Mouse (Mus musculus) midbrain, embryonic 14.5 days (tissue): ENCODE data around the gene Hsd17b12. TPM values are rescaled to one million over a fixed set of nuclear protein-coding genes. Genes with fewer than 3 reads are reported as not detected.

Experiments used
- ATAC-seq: fragments of 200-750 bp; cut with Nextera tagmentation; 2 replicates; pipeline ENCODE4 v1.8.0; 2017; ENCODE audit warnings: moderate number of reproducible peaks, moderate library complexity; ENCODE audit not compliant: low FRiP score, low TSS enrichment
- DNase-seq: peaks from one replicate; pipeline ENCODE4 v3.0.0-alpha.2; 2015
- H3K27ac ChIP-seq: fragments of 300-500 bp; sonication (generic); replicated peaks from 2 replicates; pipeline ENCODE4 v1.5.1; 2014; ENCODE audit warnings: mild to moderate bottlenecking, low read depth, low read length, moderate library complexity
- H3K27me3 ChIP-seq: fragments of 300-500 bp; sonication (generic); 2 replicates; pipeline ENCODE4 v1.6.1; 2014; ENCODE audit warnings: low read length, control low read depth, mixed read lengths; ENCODE audit not compliant: control insufficient read depth, insufficient read depth
- H3K36me3 ChIP-seq: fragments of 300-500 bp; sonication (generic); 2 replicates; pipeline ENCODE4 v1.6.1; 2014; ENCODE audit warnings: low read length, control low read depth; ENCODE audit not compliant: control insufficient read depth, insufficient read depth
- H3K4me1 ChIP-seq: fragments of 300-500 bp; sonication (generic); 2 replicates; pipeline ENCODE4 v1.6.1; 2014; ENCODE audit warnings: mild to moderate bottlenecking, antibody characterized with exemption, low read length, control low read depth; ENCODE audit not compliant: control insufficient read depth, insufficient read depth
- H3K4me2 ChIP-seq: fragments of 300-500 bp; sonication (generic); 2 replicates; pipeline ENCODE4 v1.6.1; 2014; ENCODE audit warnings: mild to moderate bottlenecking, low read length, moderate library complexity
- H3K4me3 ChIP-seq: fragments of 300-500 bp; sonication (generic); replicated peaks from 2 replicates; pipeline ENCODE4 v1.5.1; 2014; ENCODE audit warnings: low read depth, low read length
- H3K9ac ChIP-seq: fragments of 300-500 bp; sonication (generic); replicated peaks from 2 replicates; pipeline ENCODE4 v1.6.1; 2014; ENCODE audit warnings: mild to moderate bottlenecking, low read length, moderate library complexity
- H3K9me3 ChIP-seq: fragments of 300-500 bp; sonication (generic); 2 replicates; pipeline ENCODE4 v1.6.1; 2016; ENCODE audit warnings: low read length, control low read depth, mixed read lengths; ENCODE audit not compliant: control insufficient read depth
- WGBS: fragments of 180-500 bp; shearing (Covaris S2); extraction: QIAGEN DNeasy Blood & Tissue Kit; methylation state at CpG from one replicate; pipeline ENCODE4 v1.1.7; 2014; 5-methylcytosine and 5-hydroxymethylcytosine counted together
- polyA plus RNA-seq: library from polyadenylated mRNA; unstranded; fragments of >200 nt; fragmentation: Nextera tagmentation; extraction: Ambion mirVana; gene quantifications from 2 replicates; pipeline ENCODE4 v1.2.1, GENCODE M21; 2014

Gene Hsd17b12
- polyA plus RNA-seq, 1 experiment from 2014 or later, result 145 TPM

DNA sequence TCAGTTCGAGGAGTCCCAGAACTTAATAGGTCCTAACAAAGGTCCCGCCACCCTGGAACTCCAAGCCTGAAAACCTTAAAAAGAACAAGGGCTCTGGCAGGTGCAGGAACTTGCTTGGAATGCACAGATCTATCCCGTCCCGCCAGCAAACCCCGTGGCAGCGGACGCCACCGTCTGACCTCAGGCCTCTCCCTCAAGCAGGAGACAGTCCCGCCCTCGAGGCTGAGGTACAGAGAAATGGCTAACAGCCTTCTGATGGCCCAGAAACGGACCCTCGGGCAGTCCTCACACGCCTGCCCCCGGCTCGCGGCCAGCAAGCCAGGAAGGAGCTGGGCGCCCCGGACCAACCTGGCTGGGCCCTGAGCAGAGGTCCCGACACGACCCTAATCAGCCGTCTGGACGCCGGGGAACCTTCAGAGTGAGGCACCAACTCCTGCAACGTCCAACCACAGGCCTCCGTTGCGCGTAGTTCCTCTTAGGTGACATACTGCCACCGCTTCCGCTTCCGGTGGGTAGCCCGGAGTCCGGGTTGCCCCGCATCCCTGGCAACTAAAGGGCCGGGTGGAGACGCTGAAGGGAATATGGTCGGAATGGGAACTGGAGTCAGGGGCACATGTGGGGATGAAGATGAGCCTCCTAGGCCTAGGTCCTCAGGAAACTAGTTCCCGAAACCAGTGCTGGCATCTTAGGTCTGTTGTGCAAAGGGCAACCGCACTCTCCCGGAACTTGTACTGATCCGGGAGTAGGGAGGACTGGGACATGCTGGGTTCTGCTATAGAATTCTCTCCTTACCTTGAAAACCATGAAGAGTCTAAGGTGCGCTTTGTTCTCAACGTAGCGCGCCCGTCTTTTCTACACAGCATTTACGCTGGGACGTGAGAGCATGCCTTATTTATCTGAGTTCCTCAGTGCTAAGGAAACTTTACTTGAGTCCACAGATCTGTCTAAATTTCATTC lies 147.2 kb downstream of the Hsd17b12 start, which contains the start of gene Alkbh3:
TSS of gene Alkbh3 (minus strand) at position 473 of the 957 bp plus-strand sequence.
- WGBS, result 5% methylated on average over 47 of the region's 47 CpGs
- Histone ChIP-seq H3K4me1 (peaks cover 7% of the 10 kb centered on the region), H3K4me3 (peak within 1 kb of the TSS; percentile 75), H3K9ac (peak within 1 kb of the TSS; percentile 78), H3K27me3 (no peaks in the 10 kb centered on the region), H3K36me3 (peaks cover 29% of the 10 kb centered on the region), H3K4me2 (peak within 1 kb of the TSS; percentile 62), H3K9me3 (no peaks in the 10 kb centered on the region), H3K27ac (0 out of 2 replicates have a peak within 1 kb of the TSS, but pooled peaks have one; percentile 42)
- ATAC-seq, result peak; percentile 99
- peak; percentile 97 for DNase-seq

- Histone ChIP-seq H3K4me2 (no peak overlapping the region), H3K4me3 (no peak overlapping the region), H3K9me3 (no peaks in the 10 kb centered on the region), H3K4me1 (no peaks in the 10 kb centered on the region), H3K9ac (no peak overlapping the region), H3K27ac (no peak overlapping the region), H3K27me3 (no peaks in the 10 kb centered on the region), H3K36me3 (peaks cover 88% of the 10 kb centered on the region)
- ATAC-seq, result 0 out of 2 replicates have a peak, but pooled peaks have one; percentile 48
- DNase-seq, result peak; percentile 93
- WGBS, result 3% methylated on average over 2 of the region's 2 CpGs
Measured at GRCm38 (mm10) chr2:94002331-94002730, 155.4 kb downstream of the Hsd17b12 start.

GRCm38 (mm10) chr2:94001918-94002317 lies 155.8 kb downstream of the Hsd17b12 start:
- peaks cover 88% of the 10 kb centered on the region for H3K36me3 ChIP-seq
- 86% methylated on average over 4 of the region's 4 CpGs for WGBS
- no peak for ATAC-seq

DNA sequence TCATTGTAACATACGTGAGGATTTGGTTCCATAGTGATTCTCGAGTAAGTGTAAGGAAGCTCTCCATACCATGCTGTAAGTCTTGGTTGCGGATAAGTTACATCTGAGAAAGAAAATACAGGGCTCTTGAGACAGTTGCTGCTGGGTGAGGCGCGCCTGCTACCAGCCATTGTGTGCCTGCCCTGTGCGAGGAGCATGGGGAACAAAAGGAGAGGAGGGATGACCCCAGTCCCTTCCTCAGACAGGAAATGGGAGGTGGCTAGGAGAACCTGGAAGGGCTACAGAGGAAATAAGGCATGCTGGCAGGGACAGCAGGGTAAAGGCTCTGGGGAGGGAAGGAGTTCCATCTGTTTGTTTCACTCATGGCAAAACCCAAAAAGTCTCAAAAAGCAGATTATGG lies 156.4 kb downstream of the Hsd17b12 start:
- H3K9ac ChIP-seq, result no peak overlapping the region
- no peak overlapping the region for H3K4me2 ChIP-seq
- H3K36me3 ChIP-seq, result peaks cover 88% of the 10 kb centered on the region
- ATAC-seq (no peak), DNase-seq (no peak)
- H3K9me3 ChIP-seq, result no peaks in the 10 kb centered on the region
- no peak overlapping the region for H3K27ac ChIP-seq
- no peak overlapping the region for H3K4me3 ChIP-seq
- no peaks in the 10 kb centered on the region for H3K27me3 ChIP-seq
- no peaks in the 10 kb centered on the region for H3K4me1 ChIP-seq
- 94% methylated on average over 6 of the region's 6 CpGs for WGBS

More at GRCm38 (mm10) chr2:94001918-94002317, 155.8 kb downstream of the Hsd17b12 start:
- no peaks in the 10 kb centered on the region for H3K9me3 ChIP-seq
- H3K9ac ChIP-seq, result no peak overlapping the region
- H3K27ac ChIP-seq, result no peak overlapping the region
- DNase-seq, result no peak
- no peaks in the 10 kb centered on the region for H3K27me3 ChIP-seq
- no peak overlapping the region for H3K4me2 ChIP-seq
- no peak overlapping the region for H3K4me3 ChIP-seq
- no peaks in the 10 kb centered on the region for H3K4me1 ChIP-seq

DNA sequence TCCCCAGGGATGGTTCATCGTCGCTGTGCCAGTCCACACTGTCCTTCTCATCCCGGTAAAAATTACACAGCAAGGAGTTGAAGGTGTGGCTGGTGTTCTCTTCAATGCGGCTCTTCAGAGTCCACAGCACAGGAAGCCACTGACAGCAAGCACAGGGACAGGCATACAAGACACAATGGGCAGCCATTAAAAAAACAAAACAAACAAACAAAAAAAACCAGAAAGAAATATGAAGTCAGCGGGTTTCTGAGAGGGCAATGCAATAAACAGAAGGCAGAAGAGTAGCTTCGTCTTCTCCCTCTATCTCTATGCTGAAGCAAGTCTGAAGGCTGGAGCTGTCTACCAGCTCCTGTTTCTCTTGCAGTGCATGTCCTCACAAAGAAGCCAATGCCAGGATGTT lies 161.5 kb downstream of the Hsd17b12 start, which contains the start of gene Gm27027:
TSS of gene Gm27027 (minus strand) at position 101 of the 400 bp plus-strand sequence.
- Histone ChIP-seq H3K9me3 (no peaks in the 10 kb centered on the region), H3K9ac (no peak within 1 kb of the TSS), H3K27me3 (no peaks in the 10 kb centered on the region), H3K4me3 (no peak within 1 kb of the TSS), H3K4me2 (no peak within 1 kb of the TSS), H3K36me3 (peaks cover 89% of the 10 kb centered on the region), H3K4me1 (0 out of 2 replicates have a peak, but pooled peaks cover 3% of the 10 kb centered on the region), H3K27ac (no peak within 1 kb of the TSS)
- ATAC-seq (no peak), DNase-seq (no peak)
- 94% methylated on average over 6 of the region's 6 CpGs for WGBS

- no peak for DNase-seq
- Histone ChIP-seq H3K4me2 (no peak overlapping the region), H3K4me3 (no peak overlapping the region), H3K27me3 (no peaks in the 10 kb centered on the region), H3K36me3 (peaks cover 87% of the 10 kb centered on the region), H3K27ac (peak overlapping the region; percentile 33; the same call in 1 of the 2 replicates), H3K4me1 (0 out of 2 replicates have a peak, but pooled peaks cover 3% of the 10 kb centered on the region), H3K9ac (no peak overlapping the region), H3K9me3 (no peaks in the 10 kb centered on the region)
- WGBS, result 56% methylated on average over 3 of the region's 3 CpGs
- ATAC-seq, result no peak
Measured at GRCm38 (mm10) chr2:93992810-93993209, 165.0 kb downstream of the Hsd17b12 start.

DNA sequence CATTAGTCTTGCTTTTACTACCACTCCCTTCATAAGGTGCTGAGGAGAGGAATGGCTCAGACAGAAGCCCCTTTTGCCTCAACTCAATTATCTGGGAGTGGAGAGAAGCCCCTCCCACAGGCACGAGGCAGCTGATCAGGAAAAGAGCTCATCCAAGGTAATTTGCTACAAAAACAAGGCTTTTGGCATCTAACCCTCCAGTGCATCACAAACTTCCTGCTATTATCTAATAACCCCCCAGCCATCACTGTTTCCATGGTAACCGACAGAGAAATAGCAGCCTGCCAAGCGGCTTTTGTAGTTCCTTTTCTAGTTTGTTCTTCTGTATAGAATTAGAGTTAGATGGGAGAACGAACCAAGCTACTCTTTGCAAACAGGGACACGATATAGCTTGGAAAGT lies 165.5 kb downstream of the Hsd17b12 start:
- H3K36me3 ChIP-seq, result peaks cover 87% of the 10 kb centered on the region
- no peaks in the 10 kb centered on the region for H3K27me3 ChIP-seq
- ATAC-seq (no peak), DNase-seq (peak; percentile 59)
- 0 out of 2 replicates have a peak, but pooled peaks cover 3% of the 10 kb centered on the region for H3K4me1 ChIP-seq
- no peak overlapping the region for H3K4me2 ChIP-seq
- WGBS, result 35% methylated on average over 5 of the region's 5 CpGs
- H3K9ac ChIP-seq, result no peak overlapping the region
- no peak overlapping the region for H3K4me3 ChIP-seq
- H3K27ac ChIP-seq, result no peak overlapping the region; the same call in 1 of the 2 replicates
- H3K9me3 ChIP-seq, result no peaks in the 10 kb centered on the region

- Histone ChIP-seq H3K9me3 (no peaks in the 10 kb centered on the region), H3K36me3 (peaks cover 84% of the 10 kb centered on the region), H3K27ac (no peak overlapping the region), H3K4me1 (0 out of 2 replicates have a peak, but pooled peaks cover 3% of the 10 kb centered on the region), H3K9ac (no peak overlapping the region), H3K4me2 (no peak overlapping the region), H3K4me3 (no peak overlapping the region), H3K27me3 (no peaks in the 10 kb centered on the region)
- WGBS, result 90% methylated on average over 3 of the region's 3 CpGs
- no peak for ATAC-seq
- DNase-seq, result no peak
Measured at GRCm38 (mm10) chr2:93991336-93991735, 166.4 kb downstream of the Hsd17b12 start.
